Mouse (Mus musculus) Muller cell, postnatal 12 days (primary cell): Measurements from ENCODE around the gene Tspan15.

Experiments
- DNase-seq: peaks from one replicate; pipeline ENCODE4 v3.0.0-alpha.2; 2015; ENCODE audit errors: inconsistent ontology term

The Tspan15 gene

GRCm38 (mm10) chr10:62228126-62228525 is 2.9 kb downstream of the Tspan15 start:
- peak; percentile 67 for DNase-seq

GRCm38 (mm10) chr10:62225839-62226238 is 5.2 kb downstream of the Tspan15 start:
- DNase-seq = no peak

GRCm38 (mm10) chr10:62224231-62224630 is 6.8 kb downstream of the Tspan15 start:
- no peak for DNase-seq

- no peak for DNase-seq
These were observed 8.3 kb downstream of the Tspan15 start for GRCm38 (mm10) chr10:62222777-62223176.

- no peak for DNase-seq
These were observed 9.4 kb downstream of the Tspan15 start for GRCm38 (mm10) chr10:62221647-62222046.

- DNase-seq = no peak
These were observed 10.1 kb downstream of the Tspan15 start for GRCm38 (mm10) chr10:62220732-62221514.

GRCm38 (mm10) chr10:62218789-62219172 is 12.3 kb downstream of the Tspan15 start:
- DNase-seq = no peak

GRCm38 (mm10) chr10:62218044-62218788 is 12.8 kb downstream of the Tspan15 start:
- DNase-seq = no peak

GRCm38 (mm10) chr10:62217196-62217595 is 13.9 kb downstream of the Tspan15 start:
- DNase-seq = peak; percentile 85

- DNase-seq = peak; percentile 81
These were observed 14.5 kb downstream of the Tspan15 start for GRCm38 (mm10) chr10:62216595-62216994.

GRCm38 (mm10) chr10:62215633-62216032 is 15.4 kb downstream of the Tspan15 start:
- no peak for DNase-seq

- DNase-seq = no peak
These were observed 15.9 kb downstream of the Tspan15 start for GRCm38 (mm10) chr10:62215169-62215616.

- no peak for DNase-seq
These were observed 19.7 kb downstream of the Tspan15 start for GRCm38 (mm10) chr10:62211310-62211709.

GRCm38 (mm10) chr10:62208241-62208896 is 22.7 kb downstream of the Tspan15 start:
- DNase-seq = no peak

- DNase-seq = peak; percentile 84
These were observed 28.5 kb downstream of the Tspan15 start for GRCm38 (mm10) chr10:62202574-62202973.

- DNase-seq = no peak
These were observed 32.2 kb downstream of the Tspan15 start for GRCm38 (mm10) chr10:62198891-62199290.

GRCm38 (mm10) chr10:62197403-62197802 is 33.6 kb downstream of the Tspan15 start:
- DNase-seq = peak; percentile 89

GRCm38 (mm10) chr10:62195376-62195775 is 35.7 kb downstream of the Tspan15 start:
- peak; percentile 92 for DNase-seq

GRCm38 (mm10) chr10:62194946-62195345 is 36.1 kb downstream of the Tspan15 start:
- DNase-seq = no peak

GRCm38 (mm10) chr10:62194461-62194860 is 36.6 kb downstream of the Tspan15 start:
- peak; percentile 97 for DNase-seq

- no peak for DNase-seq
These were observed 37.0 kb downstream of the Tspan15 start for GRCm38 (mm10) chr10:62194043-62194442.

GRCm38 (mm10) chr10:62192701-62193157 is 38.3 kb downstream of the Tspan15 start:
- peak; percentile 97 for DNase-seq
